Mouse (Mus musculus) forebrain, embryonic 11.5 days (tissue): ENCODE measurements around the gene Pde8a. TPM values are rescaled to one million over a fixed set of nuclear protein-coding genes. Genes with fewer than 3 reads are reported as not detected.

ENCODE experiments used
- ATAC-seq: fragments of 200-750 bp; cut with Nextera tagmentation; replicated peaks from 2 replicates; pipeline ENCODE4 v1.8.0; 2017; ENCODE audit warnings: moderate TSS enrichment; ENCODE audit not compliant: low FRiP score
- DNase-seq: peaks from one replicate; pipeline ENCODE4 v3.0.0-alpha.2; 2017; ENCODE audit warnings: low spot score
- H3K27ac ChIP-seq: fragments of 300-500 bp; sonication (generic); 2 replicates; pipeline ENCODE4 v1.5.1; 2014; ENCODE audit warnings: low read depth, low read length
- H3K27me3 ChIP-seq: fragments of 300-500 bp; sonication (generic); 2 replicates; pipeline ENCODE4 v1.6.1; 2014; ENCODE audit warnings: mild to moderate bottlenecking, low read length, mixed read lengths; ENCODE audit not compliant: control insufficient read depth, insufficient read depth
- H3K36me3 ChIP-seq: fragments of 300-500 bp; sonication (generic); 2 replicates; pipeline ENCODE4 v1.6.1; 2014; ENCODE audit warnings: mild to moderate bottlenecking, low read length, moderate library complexity, mixed read lengths; ENCODE audit not compliant: control insufficient read depth, insufficient read depth
- H3K4me1 ChIP-seq: fragments of 300-500 bp; sonication (generic); replicated peaks from 2 replicates; pipeline ENCODE4 v1.6.1; 2014; ENCODE audit warnings: low read length, mixed read lengths; ENCODE audit not compliant: control insufficient read depth, insufficient read depth
- H3K4me2 ChIP-seq: fragments of 300-500 bp; sonication (generic); 2 replicates; pipeline ENCODE4 v1.6.1; 2014; ENCODE audit warnings: low read depth, mild to moderate bottlenecking, low read length, moderate library complexity, mixed read lengths; ENCODE audit not compliant: severe bottlenecking
- H3K4me3 ChIP-seq: fragments of 300-500 bp; sonication (generic); 2 replicates; pipeline ENCODE4 v1.5.1; 2014; ENCODE audit warnings: low read depth, low read length
- H3K9ac ChIP-seq: fragments of 300-500 bp; sonication (generic); 2 replicates; pipeline ENCODE4 v1.6.1; 2014; ENCODE audit warnings: low read length
- H3K9me3 ChIP-seq: fragments of 300-500 bp; sonication (generic); 2 replicates; pipeline ENCODE4 v1.6.1; 2016; ENCODE audit warnings: low read length, mixed read lengths; ENCODE audit not compliant: control insufficient read depth
- WGBS: fragments of 180-500 bp; shearing (Covaris S2); extraction: QIAGEN DNeasy Blood & Tissue Kit; methylation state at CpG from one replicate; pipeline ENCODE4 v1.1.7; 2014; 5-methylcytosine and 5-hydroxymethylcytosine counted together
- polyA plus RNA-seq: library from polyadenylated mRNA; unstranded; fragments of >200 nt; fragmentation: Nextera tagmentation; extraction: Ambion mirVana; gene quantifications from 2 replicates; pipeline ENCODE4 v1.2.1, GENCODE M21; 2014

The Pde8a gene
- polyA plus RNA-seq, 1 experiment from 2014 or later = 2.4 TPM

DNA sequence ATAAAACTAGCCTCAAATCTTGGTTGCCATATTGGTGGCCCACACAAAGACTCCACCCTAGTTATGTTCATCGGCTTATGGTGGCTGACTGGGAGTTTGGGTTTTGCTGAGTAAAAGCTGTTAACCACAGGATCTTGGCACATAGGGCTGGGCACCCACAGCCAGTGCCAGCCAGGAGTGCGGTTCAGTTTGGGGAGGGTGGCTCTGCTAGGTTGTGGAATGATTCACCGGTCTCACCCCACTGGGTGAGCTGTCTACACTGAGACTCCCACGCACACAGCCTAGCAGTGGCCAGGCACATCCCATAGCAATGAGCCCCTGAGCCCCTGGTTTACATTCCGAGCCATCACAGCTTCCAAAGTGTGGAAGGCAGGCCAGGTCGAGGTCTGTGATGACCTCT is 106.4 kb downstream of the Pde8a start:
- Histone ChIP-seq H3K4me2 (no peak overlapping the region), H3K27ac (no peak overlapping the region), H3K9ac (no peak overlapping the region), H3K36me3 (no peaks in the 10 kb centered on the region), H3K27me3 (no peaks in the 10 kb centered on the region), H3K4me1 (no peaks in the 10 kb centered on the region), H3K9me3 (no peaks in the 10 kb centered on the region), H3K4me3 (no peak overlapping the region)
- no peak for ATAC-seq
- no peak for DNase-seq
- 89% methylated on average over 6 of the region's 6 CpGs for WGBS

GRCm38 (mm10) chr7:81321776-81322175 is 108.4 kb downstream of the Pde8a start:
- WGBS = 81% methylated on average over 5 of the region's 5 CpGs
- Histone ChIP-seq H3K4me1 (no peaks in the 10 kb centered on the region), H3K27ac (no peak overlapping the region), H3K4me2 (no peak overlapping the region), H3K9me3 (no peaks in the 10 kb centered on the region), H3K9ac (no peak overlapping the region), H3K36me3 (no peaks in the 10 kb centered on the region), H3K27me3 (no peaks in the 10 kb centered on the region), H3K4me3 (no peak overlapping the region)
- ATAC-seq (no peak), DNase-seq (no peak)

DNA sequence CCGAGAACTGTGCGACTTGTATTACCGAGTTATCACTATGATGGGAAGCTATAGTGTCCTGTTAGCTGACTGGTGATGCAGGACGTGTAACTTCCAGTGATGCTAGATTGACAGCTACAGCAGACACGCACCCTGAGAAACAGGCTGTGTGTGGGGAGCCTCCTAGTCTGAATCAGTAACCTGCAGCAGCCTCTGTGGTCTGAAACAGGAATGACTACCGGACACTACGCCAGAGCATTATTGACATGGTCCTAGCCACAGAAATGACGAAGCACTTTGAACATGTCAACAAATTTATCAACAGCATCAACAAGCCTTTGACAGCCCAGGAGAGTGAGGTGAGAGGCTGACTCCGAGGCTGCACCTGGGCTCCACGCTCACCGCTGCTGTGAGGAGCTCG is 112.6 kb downstream of the Pde8a start:
- ATAC-seq (no peak), DNase-seq (no peak)
- WGBS = 90% methylated on average over 12 of the region's 12 CpGs
- no peak overlapping the region for H3K4me2 ChIP-seq
- no peaks in the 10 kb centered on the region for H3K27me3 ChIP-seq
- H3K4me1 ChIP-seq = no peaks in the 10 kb centered on the region
- no peaks in the 10 kb centered on the region for H3K36me3 ChIP-seq
- no peaks in the 10 kb centered on the region for H3K9me3 ChIP-seq
- no peak overlapping the region for H3K9ac ChIP-seq
- no peak overlapping the region for H3K4me3 ChIP-seq
- no peak overlapping the region for H3K27ac ChIP-seq

- H3K9ac ChIP-seq = no peak overlapping the region
- no peak overlapping the region for H3K4me2 ChIP-seq
- H3K27me3 ChIP-seq = no peaks in the 10 kb centered on the region
- WGBS = 80% methylated on average over 6 of the region's 6 CpGs
- H3K36me3 ChIP-seq = no peaks in the 10 kb centered on the region
- H3K27ac ChIP-seq = no peak overlapping the region
- H3K4me1 ChIP-seq = no peaks in the 10 kb centered on the region
- ATAC-seq (no peak), DNase-seq (no peak)
- no peak overlapping the region for H3K4me3 ChIP-seq
- no peaks in the 10 kb centered on the region for H3K9me3 ChIP-seq
Measured at GRCm38 (mm10) chr7:81326859-81327258, 113.5 kb downstream of the Pde8a start.

- no peak for DNase-seq
- Histone ChIP-seq H3K36me3 (no peaks in the 10 kb centered on the region), H3K9ac (no peak overlapping the region), H3K9me3 (no peaks in the 10 kb centered on the region), H3K27me3 (no peaks in the 10 kb centered on the region), H3K27ac (no peak overlapping the region), H3K4me2 (no peak overlapping the region), H3K4me1 (no peaks in the 10 kb centered on the region), H3K4me3 (no peak overlapping the region)
- ATAC-seq = no peak
- WGBS = 83% methylated on average over 10 of the region's 10 CpGs
Measured at GRCm38 (mm10) chr7:81327661-81328060, 114.3 kb downstream of the Pde8a start.

- H3K27ac ChIP-seq = no peak overlapping the region
Measured at GRCm38 (mm10) chr7:81330767-81331166, 117.4 kb downstream of the Pde8a start.

DNA sequence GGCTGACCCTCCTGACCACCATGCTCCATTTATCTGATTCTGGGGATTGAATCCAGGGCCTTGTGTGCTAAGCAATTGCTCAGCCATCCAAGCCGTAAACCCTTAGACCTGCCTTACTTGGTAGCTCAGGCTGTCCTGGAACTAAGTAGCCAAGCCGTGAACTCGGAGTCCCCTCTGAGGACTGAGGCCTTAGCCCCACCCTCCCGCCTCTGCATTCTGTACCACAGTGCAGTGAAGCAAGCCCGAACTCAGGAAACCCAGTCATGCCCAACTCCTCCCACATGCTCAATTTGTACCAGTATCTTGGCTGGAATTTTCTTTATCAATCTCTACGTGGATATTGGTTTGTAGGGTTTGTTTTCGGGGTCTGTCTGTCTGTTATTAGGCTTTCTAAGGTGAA is 118.5 kb downstream of the Pde8a start:
- Histone ChIP-seq H3K4me3 (no peak overlapping the region), H3K4me2 (no peak overlapping the region), H3K27ac (no peak overlapping the region), H3K4me1 (no peaks in the 10 kb centered on the region), H3K9me3 (no peaks in the 10 kb centered on the region), H3K27me3 (no peaks in the 10 kb centered on the region), H3K36me3 (no peaks in the 10 kb centered on the region), H3K9ac (no peak overlapping the region)
- ATAC-seq = no peak
- no peak for DNase-seq
- 85% methylated on average over 7 of the region's 7 CpGs for WGBS

More at GRCm38 (mm10) chr7:81330767-81331166, 117.4 kb downstream of the Pde8a start:
- Histone ChIP-seq H3K9ac (no peak overlapping the region), H3K4me3 (no peak overlapping the region), H3K4me2 (no peak overlapping the region), H3K4me1 (no peaks in the 10 kb centered on the region), H3K36me3 (no peaks in the 10 kb centered on the region), H3K9me3 (no peaks in the 10 kb centered on the region), H3K27me3 (no peaks in the 10 kb centered on the region)
- no peak for ATAC-seq
- WGBS = 23% methylated on average over 3 of the region's 3 CpGs
- no peak for DNase-seq

DNA sequence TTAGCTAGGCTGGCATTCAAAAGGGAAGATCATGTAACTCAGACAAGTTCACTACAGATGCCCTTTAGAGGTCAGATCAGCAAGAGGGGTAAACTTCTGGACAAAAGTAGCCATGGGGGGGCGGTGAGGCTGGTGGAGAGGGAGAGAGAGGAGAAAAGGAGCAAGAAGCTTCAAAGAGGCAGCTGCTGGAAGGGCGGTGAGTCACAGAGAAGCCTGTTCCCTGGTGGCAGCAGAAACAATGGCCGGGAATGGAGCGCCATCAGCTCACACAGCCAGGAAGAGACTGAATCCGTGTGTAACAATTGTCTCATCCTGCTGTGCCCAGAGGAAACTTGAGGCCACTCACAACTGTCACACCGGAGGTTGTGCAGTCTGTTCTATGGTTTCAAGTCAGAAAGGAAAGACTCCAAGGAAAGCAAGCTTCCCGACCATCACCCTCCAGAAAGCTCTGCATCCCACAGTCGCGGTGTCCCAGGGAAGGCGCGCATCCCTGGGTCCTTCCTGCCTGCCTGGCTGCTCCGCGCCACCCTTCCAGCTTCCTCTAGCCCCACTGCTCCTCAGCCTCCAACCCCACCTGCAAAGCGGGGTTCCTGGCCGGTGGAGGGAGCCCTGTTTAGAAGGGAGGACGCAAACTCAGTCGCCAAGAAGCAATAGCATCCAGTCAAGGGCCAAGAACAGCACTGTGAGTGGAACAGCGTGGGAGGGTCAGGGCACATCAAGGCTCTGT is 122.5 kb downstream of the Pde8a start:
- Histone ChIP-seq H3K4me1 (no peaks in the 10 kb centered on the region), H3K9me3 (no peaks in the 10 kb centered on the region), H3K27ac (peak overlapping the region; percentile 14; the same call in 1 of the 2 replicates), H3K4me2 (no peak overlapping the region), H3K4me3 (no peak overlapping the region), H3K36me3 (no peaks in the 10 kb centered on the region), H3K9ac (no peak overlapping the region), H3K27me3 (no peaks in the 10 kb centered on the region)
- 55% methylated on average over 18 of the region's 18 CpGs for WGBS
- ATAC-seq = peak; percentile 57
- DNase-seq = peak; percentile 64

DNA sequence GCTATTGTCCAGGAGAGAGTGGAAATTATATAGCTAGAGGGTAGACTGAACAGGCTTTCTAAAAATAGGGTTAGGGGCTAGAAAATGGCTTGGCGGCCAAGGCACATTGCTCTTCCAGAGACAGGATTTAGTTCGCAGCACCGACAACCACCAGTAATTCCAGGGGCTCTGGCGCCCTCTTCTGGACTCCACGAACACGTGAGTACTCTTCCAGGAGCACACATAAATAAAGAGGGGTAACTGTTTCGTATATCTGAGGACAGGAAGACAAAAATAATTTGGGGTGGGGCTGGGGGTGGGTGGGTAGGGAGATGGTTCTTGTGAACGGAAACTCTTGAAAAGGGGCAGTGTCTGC is 123.0 kb downstream of the Pde8a start:
- Histone ChIP-seq H3K27me3 (no peaks in the 10 kb centered on the region), H3K4me1 (no peaks in the 10 kb centered on the region), H3K9me3 (no peaks in the 10 kb centered on the region), H3K4me3 (no peak overlapping the region), H3K9ac (no peak overlapping the region), H3K36me3 (peaks cover 5% of the 10 kb centered on the region; the same call in 1 of the 2 replicates), H3K27ac (peak overlapping the region; percentile 14; the same call in 1 of the 2 replicates), H3K4me2 (no peak overlapping the region)
- DNase-seq (peak; percentile 79), ATAC-seq (no peak)
- 34% methylated on average over 8 of the region's 8 CpGs for WGBS
